Mouse (Mus musculus): ENCODE data around the gene Klri1. TPM values are rescaled to one million over a fixed set of nuclear protein-coding genes. Genes with fewer than 3 reads are reported as not detected.
"Not testable (repeated sequence)": the region's sequence is repeated elsewhere in the genome, so short reads cannot be mapped to it uniquely, and the experiment has no call there.

The Klri1 gene
- total RNA-seq (2021) = not detected
- long read RNA-seq = 0 reads

DNA sequence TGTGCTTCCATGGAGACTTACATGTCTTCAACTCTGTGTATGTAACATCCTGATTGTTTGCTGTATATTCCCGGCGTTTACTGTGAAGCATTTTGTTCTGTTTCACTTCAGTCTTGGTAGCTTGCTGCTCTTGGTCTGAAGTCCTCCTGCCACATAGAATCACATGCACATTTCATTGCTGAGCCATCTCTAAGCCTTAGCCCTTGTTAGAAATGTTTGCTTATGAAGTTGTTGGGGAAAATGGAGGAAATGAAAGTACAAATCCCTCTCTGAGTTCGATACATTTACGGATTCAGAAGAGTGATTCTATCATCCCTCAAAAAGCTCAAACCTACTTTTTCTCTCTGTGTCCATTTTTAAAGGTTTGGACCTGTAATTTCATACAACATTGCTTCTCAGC lies at the start of gene Klri1:
TSS of gene Klri1 (minus strand) at position 101 of the 400 bp plus-strand sequence.
- no peak for DNase-seq (ENCODE audit: low spot score in 2 of 2)

DNA sequence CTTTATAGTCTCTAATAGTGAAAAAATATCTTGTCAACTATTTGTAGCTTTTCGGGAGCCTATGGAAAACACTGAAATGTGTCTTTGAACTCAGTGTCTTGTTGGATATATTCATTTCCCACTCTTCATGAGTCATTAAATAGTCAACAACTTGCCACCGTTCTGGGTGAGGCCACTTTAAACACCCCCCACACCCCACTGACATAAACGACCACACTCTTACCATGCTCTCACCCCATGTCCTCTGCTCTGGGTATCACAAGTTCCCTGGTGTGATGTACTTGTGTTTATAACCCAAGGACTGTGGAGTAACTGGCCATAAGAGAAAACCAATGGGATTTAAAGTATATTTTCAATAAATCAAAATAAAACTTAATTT lies 30.7 kb upstream of the Klri1 start:
- no peak for DNase-seq (ENCODE audit: low spot score in 2 of 2)

DNA sequence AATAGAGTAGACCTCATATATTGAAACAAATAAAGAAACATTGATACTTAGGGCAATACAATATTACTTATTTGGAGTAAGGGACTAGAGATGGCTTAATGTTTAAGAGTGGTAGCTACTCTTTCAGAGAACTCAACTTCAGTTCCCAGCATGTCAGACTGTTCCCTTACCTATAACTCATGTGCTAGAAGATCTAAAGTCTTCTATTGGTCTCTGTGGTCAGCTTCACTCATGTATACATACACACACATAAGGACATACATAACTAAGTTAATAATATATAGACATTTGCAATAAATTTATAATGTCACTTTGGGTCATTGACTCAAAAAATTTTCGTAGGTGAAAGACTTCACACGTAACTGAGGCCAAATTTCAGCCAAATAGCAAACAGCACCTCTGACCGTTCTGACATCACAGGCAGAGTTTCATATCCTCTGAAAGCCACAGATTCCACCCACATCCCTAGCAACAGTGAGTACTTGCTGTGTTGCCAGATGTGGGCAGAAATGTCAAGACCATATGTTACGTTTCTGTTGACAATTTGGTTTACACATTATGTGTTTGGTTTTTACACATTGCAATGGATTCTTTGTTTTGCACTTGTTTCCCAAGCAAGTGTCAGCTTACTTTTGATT lies 30.2 kb upstream of the Klri1 start:
- DNase-seq (ENCODE audit: low spot score in 2 of 2) = no peak

DNA sequence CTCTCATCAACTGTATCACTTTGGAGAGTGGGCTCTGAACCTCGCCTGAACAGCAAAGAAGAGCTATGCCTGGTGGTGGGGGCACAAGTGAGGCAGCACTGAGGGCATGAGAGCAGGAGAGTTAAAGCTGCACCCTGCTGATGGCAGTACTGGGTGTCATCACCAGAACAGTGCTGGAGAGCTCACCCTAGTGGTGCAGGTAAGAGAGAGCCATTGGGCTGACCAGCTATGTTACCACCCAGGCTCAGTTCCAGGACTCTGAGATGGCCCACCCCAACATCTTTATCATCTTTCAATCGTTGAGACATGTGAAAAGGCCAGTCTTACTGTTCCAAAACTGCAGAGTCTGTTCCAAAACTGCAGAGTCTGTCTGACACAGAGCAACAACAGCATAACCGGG lies 29.2 kb upstream of the Klri1 start:
- DNase-seq (ENCODE audit: low spot score in 2 of 2) = no peak

DNA sequence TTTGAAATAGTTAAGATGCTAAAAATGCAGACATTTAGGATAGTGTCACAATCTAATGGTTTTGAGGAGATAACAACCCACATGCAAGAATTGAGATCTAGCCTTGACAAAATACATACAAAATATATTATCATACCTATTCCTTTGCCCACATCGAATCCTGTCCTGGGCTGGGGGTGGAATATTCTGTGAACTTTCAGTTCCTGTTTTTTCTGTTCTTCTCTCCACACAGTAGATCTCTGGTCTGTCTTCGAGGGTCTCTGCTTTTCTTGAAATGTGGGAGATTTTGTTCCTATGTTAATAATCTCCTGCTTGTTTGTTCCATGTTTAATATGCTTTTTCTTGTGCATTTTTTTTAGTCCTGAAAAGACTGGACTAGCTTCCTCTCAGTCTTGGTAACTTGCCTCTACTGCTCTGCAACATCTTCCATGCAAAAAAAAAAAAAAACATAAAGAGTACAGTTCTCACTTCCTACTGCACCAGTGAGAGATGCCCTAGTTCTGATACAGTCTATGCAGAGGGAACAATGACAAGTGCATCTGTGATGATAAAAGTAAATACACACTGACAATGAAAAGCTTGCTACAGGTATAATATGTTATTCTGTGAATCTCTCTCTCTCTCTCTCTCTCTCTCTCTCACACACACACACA lies 23.3 kb upstream of the Klri1 start, which contains the start of gene Klri2:
TSS of gene Klri2 (minus strand) at position 416 of the 653 bp plus-strand sequence.
- no peak for DNase-seq (ENCODE audit: low spot score in 2 of 2)

DNA sequence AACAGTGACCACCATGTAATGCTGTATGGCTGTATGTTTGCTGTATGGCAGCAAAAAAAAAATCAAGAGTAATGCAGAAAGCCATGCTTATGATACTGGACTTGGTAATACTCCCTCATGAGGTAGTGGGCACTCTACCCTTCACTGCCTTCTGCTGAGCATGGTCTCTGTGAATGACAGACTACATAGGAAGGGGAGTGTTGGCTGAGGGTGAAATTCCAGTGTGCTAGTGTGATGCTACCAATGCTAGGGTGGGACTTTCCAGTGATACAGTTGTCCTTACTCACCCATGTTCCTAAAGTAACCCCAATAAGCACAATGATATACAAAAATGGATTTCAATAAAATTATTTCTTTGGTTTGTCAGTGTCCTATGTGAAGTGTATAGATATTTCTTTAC lies 19.5 kb upstream of the Klri1 start:
- no peak for DNase-seq (ENCODE audit: low spot score in 2 of 2)

DNA sequence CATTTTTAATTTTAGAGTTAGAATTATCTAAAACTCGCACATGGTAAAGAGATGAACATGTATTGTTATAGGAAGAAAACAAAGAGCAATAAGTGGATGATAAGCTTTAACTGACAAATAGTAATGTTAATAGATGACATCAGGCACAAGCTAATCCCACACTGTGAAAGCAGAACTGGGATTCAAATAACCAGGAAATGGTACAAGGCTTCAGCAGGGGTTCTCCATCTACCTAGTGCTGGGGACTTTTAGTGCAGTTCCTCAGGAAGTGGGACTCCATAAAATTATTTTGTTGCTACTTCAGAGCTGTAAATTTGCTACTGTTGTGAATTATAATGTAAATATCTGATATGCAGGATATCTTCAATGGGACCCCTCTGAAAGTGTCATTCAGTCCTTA lies 10.3 kb upstream of the Klri1 start:
- no peak for DNase-seq (ENCODE audit: low spot score in 2 of 2)

DNA sequence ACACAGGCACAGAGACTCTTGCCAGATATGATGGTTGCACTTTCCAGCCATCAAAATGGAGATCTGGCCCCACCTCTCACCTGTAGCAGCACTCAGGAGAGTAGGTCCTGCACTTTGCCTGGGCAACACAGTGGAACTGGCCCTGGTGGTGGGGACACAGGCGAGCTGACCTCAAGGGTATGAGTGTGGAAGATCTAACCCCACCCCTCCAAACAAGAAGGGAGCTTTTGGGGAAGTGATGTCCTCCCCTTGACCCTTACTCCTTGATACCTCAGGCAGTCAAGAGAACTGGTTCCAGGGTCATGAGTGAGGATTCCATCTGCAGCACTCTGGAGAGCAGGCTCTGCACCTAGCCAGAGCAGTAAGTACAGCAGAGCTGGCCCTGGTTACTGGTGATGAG lies 4.5 kb upstream of the Klri1 start:
- no peak for DNase-seq (ENCODE audit: low spot score in 2 of 2)

DNA sequence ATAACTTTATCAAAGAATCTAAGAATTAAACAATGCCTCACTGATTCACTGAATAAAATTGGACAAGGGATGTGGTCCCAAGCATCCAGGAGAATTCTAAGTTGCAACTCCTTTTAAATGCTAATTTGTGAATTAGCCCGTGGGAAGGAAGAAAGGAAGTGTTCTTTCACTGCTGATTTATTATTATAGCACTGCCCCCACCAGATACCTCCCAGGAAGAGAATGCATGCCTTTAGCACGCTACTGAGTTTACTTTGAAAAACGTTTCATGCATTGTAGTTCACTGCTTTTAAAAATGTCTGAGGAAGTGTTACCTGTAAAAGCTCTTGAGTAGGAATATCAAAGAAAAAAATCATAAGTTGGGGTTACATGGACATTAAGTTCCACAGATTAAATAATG lies 3.6 kb upstream of the Klri1 start:
- no peak for DNase-seq (ENCODE audit: low spot score in 2 of 2)

DNA sequence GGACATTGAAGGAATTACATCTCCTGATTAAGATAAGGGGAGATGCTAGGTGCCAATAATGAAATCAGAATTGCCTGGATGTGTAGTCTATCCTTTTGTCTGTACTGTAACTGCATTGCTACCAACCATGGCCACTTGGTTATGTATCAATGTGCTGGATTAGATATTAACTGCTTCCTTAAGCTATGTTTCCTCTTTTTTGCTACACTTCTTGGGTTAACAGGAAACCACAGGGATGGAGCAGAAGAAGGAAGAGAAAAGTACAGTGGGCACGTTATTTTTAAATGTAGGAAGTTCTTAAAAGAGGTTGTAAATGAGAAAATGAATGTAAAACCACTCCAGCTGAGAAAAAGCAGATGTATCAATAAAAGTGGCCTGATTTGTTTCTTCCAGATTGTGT lies 3.4 kb downstream of the Klri1 start:
- DNase-seq (ENCODE audit: low spot score in 2 of 2) = no peak

DNA sequence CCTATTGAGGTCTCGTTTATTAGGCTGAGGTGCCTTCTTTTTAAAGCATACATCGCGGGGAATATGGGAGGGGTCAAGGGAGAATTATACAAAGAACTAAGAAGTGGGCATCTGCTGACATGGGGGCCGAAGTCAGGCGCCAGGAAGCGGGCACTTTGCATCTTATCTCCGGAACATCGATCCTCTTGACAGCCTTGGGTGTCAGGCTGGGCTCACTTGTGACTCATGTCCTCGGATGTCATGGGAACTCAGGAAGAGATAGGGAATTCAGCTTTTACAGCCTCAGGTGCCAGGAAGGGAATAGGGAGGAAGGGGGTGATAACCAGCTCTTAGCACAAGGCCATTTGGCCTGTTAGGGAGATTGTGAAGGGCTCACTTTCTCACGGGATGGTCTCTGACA lies 25.5 kb downstream of the Klri1 start:
- not testable (repeated sequence) for DNase-seq (ENCODE audit: low spot score in 2 of 2)

DNA sequence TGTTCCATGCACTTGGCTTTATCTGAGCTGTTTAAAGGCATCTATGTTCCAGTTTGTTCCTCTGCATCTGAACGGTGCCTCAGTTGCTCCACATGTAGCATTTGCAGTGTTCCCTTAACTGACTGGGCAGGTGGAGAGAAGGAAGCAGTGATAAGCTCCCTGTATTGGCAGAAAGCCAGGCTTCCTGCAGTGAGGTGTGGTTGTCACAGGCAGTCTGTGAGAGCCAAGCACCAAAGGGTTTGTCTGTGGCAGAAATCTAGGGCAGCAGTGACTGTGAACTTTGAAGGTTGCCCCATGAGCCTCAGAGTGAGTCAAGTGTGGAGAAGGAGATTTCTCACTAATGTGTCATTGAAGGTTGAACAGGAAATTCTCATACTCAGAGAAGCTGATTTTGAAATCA lies 36.6 kb downstream of the Klri1 start:
- no peak for DNase-seq (ENCODE audit: low spot score in 2 of 2)

DNA sequence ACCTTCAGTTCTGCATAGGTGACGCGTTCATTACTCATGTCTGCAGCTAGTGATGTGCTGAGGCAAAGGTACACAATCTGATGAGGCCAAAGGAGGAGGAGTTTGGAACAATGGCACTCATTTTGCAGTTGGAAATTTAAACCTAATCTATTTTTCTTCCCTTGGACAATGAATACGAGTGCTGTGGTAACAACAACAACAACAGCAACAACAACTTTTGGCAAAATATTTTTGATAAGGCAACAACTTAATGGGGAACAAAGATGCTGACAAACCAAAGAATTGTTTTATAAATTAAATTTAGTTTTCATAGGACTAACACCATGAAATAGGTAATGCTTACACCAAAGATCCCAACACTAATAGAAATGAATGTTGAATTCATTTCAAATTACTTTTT lies 38.1 kb downstream of the Klri1 start, which contains the start of gene Klrc1:
TSS of gene Klrc1 (minus strand) at position 101 of the 400 bp plus-strand sequence.
- DNase-seq (ENCODE audit: low spot score in 2 of 2) = no peak

DNA sequence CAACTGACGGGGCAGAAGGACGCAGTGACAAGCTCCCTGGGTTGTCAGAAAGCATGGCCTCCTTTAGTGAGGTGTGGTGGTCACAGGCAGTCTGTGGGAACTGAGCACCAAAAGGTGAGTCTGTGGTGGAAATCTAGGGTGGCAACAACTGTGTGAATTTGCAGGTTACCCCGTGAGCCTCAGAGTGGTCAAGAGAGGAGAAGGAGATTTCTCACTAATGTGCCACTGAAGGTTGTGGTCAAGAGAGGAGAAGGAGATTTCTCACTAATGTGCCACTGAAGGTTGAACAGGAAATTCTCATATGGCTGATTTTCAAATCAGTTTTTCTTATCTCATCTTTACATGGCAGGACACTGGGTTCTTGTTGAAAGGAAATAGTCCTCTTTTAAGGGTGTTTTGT lies 55.6 kb downstream of the Klri1 start:
- DNase-seq (ENCODE audit: low spot score in 2 of 2) = not testable (repeated sequence)

DNA sequence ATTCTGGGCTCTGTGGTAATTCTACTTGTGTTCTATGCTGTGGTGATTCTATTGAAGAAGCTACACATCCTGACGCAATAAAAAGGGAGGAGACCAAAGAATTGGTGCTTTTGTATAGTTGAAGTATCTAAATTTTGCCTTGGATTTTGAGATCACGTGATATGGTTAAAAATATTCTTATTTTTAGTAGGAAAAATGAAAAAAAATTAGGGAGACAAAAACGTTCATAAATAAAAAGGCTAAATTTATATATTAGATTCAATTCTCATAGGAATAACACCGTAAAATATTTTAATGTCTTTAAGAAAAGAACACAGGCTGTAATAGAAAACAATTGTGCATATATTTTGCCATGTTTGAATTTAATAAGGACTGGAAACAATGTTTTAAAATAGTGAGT lies 56.3 kb downstream of the Klri1 start, which contains the start of gene Klrc2:
TSS of gene Klrc2 (minus strand) at position 101 of the 400 bp plus-strand sequence.
- not testable (repeated sequence) for DNase-seq (ENCODE audit: low spot score in 2 of 2)

Small RNA genes within 50 kb of the gene (microRNA-seq; reads per million reads assigned to microRNA genes)
- 0 reads per million in 2 experiments for gene Mir680-1

Other genes with a start within 250 kb of the Klri1 start
- gene Olr1, start 210.0 kb downstream of the Klri1 start, total RNA-seq (2021) = not detected
- not detected for gene Tmem52b, start 204.6 kb downstream of the Klri1 start, total RNA-seq (2021)
- 100 to 1,000 TPM; 386 to 427 TPM for gene Gabarapl1, start 184.0 kb downstream of the Klri1 start, total RNA-seq (2021)
- gene Klre1, start 139.2 kb downstream of the Klri1 start, total RNA-seq (2021) = not detected
- not detected for gene Klrd1, start 125.3 kb downstream of the Klri1 start, total RNA-seq (2021)
- gene Klrk1, start 93.3 kb downstream of the Klri1 start, total RNA-seq (2021) = not detected
- not detected for gene Klrc3, start 73.8 kb downstream of the Klri1 start, total RNA-seq (2021)
- not detected for gene Klrc2, start 56.4 kb downstream of the Klri1 start, total RNA-seq (2021)
- not detected for gene Klrc1, start 38.2 kb downstream of the Klri1 start, total RNA-seq (2021)
- not detected for gene Klri2, start 23.4 kb upstream of the Klri1 start, total RNA-seq (2021)
- gene Gm156, start 67.1 kb upstream of the Klri1 start, total RNA-seq (2021) = not detected
- gene Gm17631, start 145.5 kb upstream of the Klri1 start, total RNA-seq (2021) = not detected
- gene Klra17, start 159.5 kb upstream of the Klri1 start, total RNA-seq (2021) = not detected
- not detected for gene Klra5, start 200.5 kb upstream of the Klri1 start, total RNA-seq (2021)